Mouse (Mus musculus) midbrain, postnatal 0 days (tissue): ENCODE results near the gene Efcab11. TPM values are rescaled to one million over a fixed set of nuclear protein-coding genes. Genes with fewer than 3 reads are reported as not detected.

Experiments used
- ATAC-seq: fragments of 200-750 bp; cut with Nextera tagmentation; 2 replicates; pipeline ENCODE4 v1.8.0; 2017; ENCODE audit warnings: moderate number of reproducible peaks, mild to moderate bottlenecking, moderate TSS enrichment, moderate library complexity; ENCODE audit not compliant: low FRiP score
- DNase-seq: peaks from one replicate; pipeline ENCODE4 v3.0.0-alpha.2; 2015; ENCODE audit warnings: low spot score
- H3K27ac ChIP-seq: fragments of 300-500 bp; sonication (generic); 2 replicates; pipeline ENCODE4 v1.5.1; 2014; ENCODE audit warnings: low read depth, mild to moderate bottlenecking, low read length, mixed read lengths
- H3K27me3 ChIP-seq: fragments of 300-500 bp; sonication (generic); 2 replicates; pipeline ENCODE4 v1.6.1; 2014; ENCODE audit warnings: low read length, control low read depth, mixed read lengths; ENCODE audit not compliant: insufficient read depth
- H3K36me3 ChIP-seq: fragments of 300-500 bp; sonication (generic); 2 replicates; pipeline ENCODE4 v1.6.1; 2014; ENCODE audit warnings: low read length, control low read depth, mixed read lengths; ENCODE audit not compliant: insufficient read depth
- H3K4me1 ChIP-seq: fragments of 300-500 bp; sonication (generic); 2 replicates; pipeline ENCODE4 v1.6.1; 2014; ENCODE audit warnings: mild to moderate bottlenecking, control low read depth, antibody characterized with exemption, low read length, mixed read lengths; ENCODE audit not compliant: insufficient read depth
- H3K4me2 ChIP-seq: fragments of 300-500 bp; sonication (generic); 2 replicates; pipeline ENCODE4 v1.6.1; 2014; ENCODE audit warnings: low read depth, mild to moderate bottlenecking, low read length, mixed read lengths; ENCODE audit not compliant: poor library complexity, severe bottlenecking
- H3K4me3 ChIP-seq: fragments of 300-500 bp; sonication (generic); 2 replicates; pipeline ENCODE4 v1.5.1; 2014; ENCODE audit warnings: low read depth, mild to moderate bottlenecking, low read length, moderate library complexity
- H3K9ac ChIP-seq: fragments of 300-500 bp; sonication (generic); replicated peaks from 2 replicates; pipeline ENCODE4 v1.6.1; 2014; ENCODE audit warnings: mild to moderate bottlenecking, low read length, moderate library complexity, mixed read lengths; ENCODE audit not compliant: poor library complexity, severe bottlenecking
- H3K9me3 ChIP-seq: fragments of 300-500 bp; sonication (generic); 2 replicates; pipeline ENCODE4 v1.6.1; 2016; ENCODE audit warnings: low read length, control low read depth
- CTCF ChIP-seq: IDR thresholded peaks from 2 replicates; pipeline ENCODE4 v1.5.1; 2016; ENCODE audit warnings: antibody characterized with exemption, mild to moderate bottlenecking
- WGBS: fragments of 180-500 bp; shearing (Covaris S2); extraction: QIAGEN DNeasy Blood & Tissue Kit; methylation state at CpG from one replicate; pipeline ENCODE4 v1.1.7; 2014; 5-methylcytosine and 5-hydroxymethylcytosine counted together
- polyA plus RNA-seq: library from polyadenylated mRNA; unstranded; fragments of >200 nt; fragmentation: Nextera tagmentation; extraction: Ambion mirVana; gene quantifications from 2 replicates; pipeline ENCODE4 v1.2.1, GENCODE M21; 2015
- total RNA-seq: library from RNA; depleted of rRNA; stranded (reverse); fragments of >200 nt; gene quantifications from 2 replicates; pipeline ENCODE4 v1.2.3, GENCODE M21; 2014

Gene Efcab11
- total and polyA plus RNA-seq, 2 experiments from 2014 or later: 2.5 to 2.6 TPM

DNA sequence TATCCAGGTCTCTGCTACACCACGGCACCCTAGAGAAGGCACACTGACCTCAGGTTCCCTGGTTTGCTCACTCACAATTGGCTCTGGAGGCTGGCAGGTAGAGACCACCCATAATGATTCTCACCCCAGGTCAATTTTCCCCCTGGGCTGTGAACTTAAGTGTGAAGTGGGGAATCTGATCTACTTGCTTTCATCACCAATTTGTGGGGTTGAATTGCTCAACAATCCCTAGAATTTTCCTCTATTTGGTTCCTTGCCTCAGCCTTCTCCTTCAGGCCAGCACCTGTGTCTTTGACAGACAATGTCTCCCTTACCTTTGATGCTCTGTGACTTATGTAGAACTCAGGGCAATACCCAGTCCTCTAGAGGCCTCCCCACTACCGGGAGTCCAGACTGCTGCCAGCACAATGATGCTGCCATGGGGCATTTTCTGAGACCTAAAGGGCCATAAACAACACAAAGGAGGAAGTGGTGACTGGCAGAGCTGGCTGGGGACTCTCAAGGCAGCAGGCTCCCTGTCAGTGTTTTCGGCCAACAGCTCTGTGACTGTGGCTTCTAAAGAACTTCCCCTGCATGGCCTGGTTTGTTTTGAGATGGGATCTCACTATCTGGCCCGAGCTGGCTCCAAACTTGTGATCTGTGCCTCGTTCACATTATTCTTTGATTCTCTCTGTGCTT lies 94.8 kb downstream of the Efcab11 start:
- Histone ChIP-seq H3K27ac (no peak overlapping the region), H3K9me3 (no peaks in the 10 kb centered on the region), H3K36me3 (no peaks in the 10 kb centered on the region), H3K4me2 (no peak overlapping the region), H3K27me3 (no peaks in the 10 kb centered on the region), H3K4me1 (no peaks in the 10 kb centered on the region), H3K9ac (no peak overlapping the region), H3K4me3 (no peak overlapping the region)
- 69% methylated on average over 5 of the region's 5 CpGs for WGBS
- DNase-seq (peak; percentile 9), ATAC-seq (no peak)
- TF ChIP-seq CTCF: no peak

- 92% methylated on average over 5 of the region's 5 CpGs for WGBS
- H3K4me3 ChIP-seq: no peak overlapping the region
- H3K36me3 ChIP-seq: no peaks in the 10 kb centered on the region
- H3K9me3 ChIP-seq: no peaks in the 10 kb centered on the region
- no peak overlapping the region for H3K4me2 ChIP-seq
- no peak for TF ChIP-seq CTCF
- no peak overlapping the region for H3K27ac ChIP-seq
- no peaks in the 10 kb centered on the region for H3K4me1 ChIP-seq
- no peak for ATAC-seq
- H3K27me3 ChIP-seq: no peaks in the 10 kb centered on the region
- DNase-seq: no peak
- no peak overlapping the region for H3K9ac ChIP-seq
These were observed 102.5 kb downstream of the Efcab11 start for GRCm38 (mm10) chr12:99781774-99782173.

GRCm38 (mm10) chr12:99780396-99780795 lies 103.8 kb downstream of the Efcab11 start:
- no peak overlapping the region for H3K4me2 ChIP-seq
- no peaks in the 10 kb centered on the region for H3K9me3 ChIP-seq
- TF ChIP-seq CTCF: no peak
- no peaks in the 10 kb centered on the region for H3K36me3 ChIP-seq
- no peak overlapping the region for H3K4me3 ChIP-seq
- no peaks in the 10 kb centered on the region for H3K27me3 ChIP-seq
- no peak overlapping the region for H3K9ac ChIP-seq
- H3K4me1 ChIP-seq: no peaks in the 10 kb centered on the region
- ATAC-seq: no peak
- WGBS: 63% methylated on average over 3 of the region's 3 CpGs
- no peak overlapping the region for H3K27ac ChIP-seq
- no peak for DNase-seq

DNA sequence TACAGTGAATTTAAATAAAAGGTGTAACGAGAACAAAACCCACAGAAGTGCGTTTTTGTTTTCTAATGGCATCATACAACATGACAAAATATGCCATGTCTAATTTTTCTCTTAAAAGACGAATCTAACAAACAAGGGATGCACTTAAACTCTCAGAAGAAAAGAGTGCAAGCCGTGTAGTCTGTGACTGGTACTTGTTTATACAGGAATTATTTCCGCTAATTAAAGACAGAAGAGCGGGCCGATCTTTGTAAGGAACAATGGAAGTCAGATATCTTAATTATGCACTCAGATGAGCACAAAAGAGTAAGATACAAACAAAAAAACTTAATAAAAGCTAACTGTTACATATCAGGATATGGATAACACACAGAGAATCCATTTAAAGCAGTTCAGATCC lies 104.3 kb downstream of the Efcab11 start:
- Histone ChIP-seq H3K4me2 (no peak overlapping the region), H3K27ac (no peak overlapping the region), H3K36me3 (no peaks in the 10 kb centered on the region), H3K9ac (no peak overlapping the region), H3K9me3 (no peaks in the 10 kb centered on the region), H3K4me3 (no peak overlapping the region), H3K27me3 (no peaks in the 10 kb centered on the region), H3K4me1 (no peaks in the 10 kb centered on the region)
- DNase-seq: no peak
- 49% methylated on average over 7 of the region's 7 CpGs for WGBS
- no peak for TF ChIP-seq CTCF
- ATAC-seq: no peak

DNA sequence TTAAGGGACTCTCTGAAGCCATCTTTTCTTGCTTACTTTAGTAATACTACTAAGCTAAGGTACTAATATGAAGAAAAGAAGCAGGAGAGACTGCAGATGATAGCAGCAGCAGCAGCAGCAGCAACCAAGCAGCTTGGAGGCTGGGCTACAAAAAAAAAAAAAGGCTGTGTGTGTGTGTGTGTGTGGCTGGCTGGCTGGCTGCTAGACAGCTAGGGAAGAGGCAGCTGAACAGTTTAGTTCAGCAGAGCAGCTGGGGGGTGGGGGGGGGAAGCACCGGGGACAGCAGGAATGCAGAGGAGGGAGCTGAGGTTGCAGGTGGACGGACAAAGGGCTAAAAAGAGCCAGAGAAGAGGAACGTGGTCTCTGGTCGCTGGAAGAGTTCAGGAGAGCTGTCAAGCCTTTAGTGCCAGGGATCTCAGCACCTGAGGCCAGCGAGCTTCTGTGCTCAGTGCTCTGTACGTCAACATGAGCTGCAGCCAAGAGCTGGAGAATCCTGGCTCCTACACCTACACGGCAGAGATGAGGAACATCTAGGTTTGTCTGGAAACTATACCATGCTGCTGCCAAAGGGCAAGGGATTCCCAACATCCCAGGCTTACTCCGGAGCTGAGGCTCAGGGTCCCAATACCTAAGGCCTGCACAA lies 107.6 kb downstream of the Efcab11 start:
- H3K4me1 ChIP-seq: no peaks in the 10 kb centered on the region
- H3K27me3 ChIP-seq: no peaks in the 10 kb centered on the region
- no peaks in the 10 kb centered on the region for H3K36me3 ChIP-seq
- no peak overlapping the region for H3K27ac ChIP-seq
- ATAC-seq (no peak), DNase-seq (no peak)
- no peak overlapping the region for H3K9ac ChIP-seq
- no peak overlapping the region for H3K4me2 ChIP-seq
- WGBS: 50% methylated on average over 8 of the region's 8 CpGs
- TF ChIP-seq CTCF: no peak
- no peak overlapping the region for H3K4me3 ChIP-seq
- no peaks in the 10 kb centered on the region for H3K9me3 ChIP-seq

DNA sequence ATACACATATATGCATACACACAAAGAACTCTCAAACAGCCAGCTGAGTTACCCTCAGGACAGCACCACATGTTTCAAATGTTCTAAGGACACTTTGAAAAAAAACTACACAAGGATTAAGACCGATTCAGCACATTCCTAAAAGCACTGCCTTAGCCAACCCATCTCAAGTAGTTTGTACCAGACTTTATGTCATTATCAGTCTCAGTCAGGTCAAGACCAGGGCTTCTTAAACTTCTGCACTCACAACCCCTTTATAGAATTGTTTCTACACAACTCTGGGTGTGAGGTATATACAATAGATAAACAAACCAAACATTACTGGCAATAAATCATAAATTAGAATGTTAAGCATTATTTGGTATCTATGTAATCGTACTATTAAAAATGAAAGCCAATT lies 109.4 kb downstream of the Efcab11 start:
- no peak for TF ChIP-seq CTCF
- Histone ChIP-seq H3K4me1 (no peaks in the 10 kb centered on the region), H3K9ac (no peak overlapping the region), H3K27me3 (no peaks in the 10 kb centered on the region), H3K4me3 (no peak overlapping the region), H3K27ac (no peak overlapping the region), H3K36me3 (no peaks in the 10 kb centered on the region), H3K4me2 (no peak overlapping the region), H3K9me3 (no peaks in the 10 kb centered on the region)
- DNase-seq: no peak
- WGBS: 81% methylated on average over 2 of the region's 2 CpGs
- ATAC-seq: no peak
